Mouse (Mus musculus): ENCODE measurements at regions not wholly inside any gene's neighbourhood (a gene's known extent, or its start where the extent isn't known, plus 50 kb on each side); places are given as distances from the start of the nearest gene placed in this dataset.

DNA sequence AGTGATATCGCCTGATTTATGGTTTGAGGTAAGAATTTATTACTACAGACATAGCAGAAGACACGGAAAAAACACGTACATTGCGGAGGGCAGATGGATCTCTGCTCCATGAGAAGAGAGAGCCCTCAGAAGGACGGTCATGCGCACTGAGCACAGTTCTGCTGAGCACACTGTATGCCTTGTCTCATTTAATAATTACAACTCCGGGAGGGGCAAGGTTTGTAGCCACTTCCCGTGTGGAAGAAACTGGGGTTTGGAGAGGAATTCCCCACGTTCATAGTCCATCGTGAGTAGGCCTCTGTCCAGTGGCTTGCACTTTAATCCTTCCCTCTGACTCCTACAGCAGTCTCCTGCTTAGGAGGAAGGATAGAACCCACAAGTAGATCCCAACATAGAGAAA lies 322.9 kb upstream of the Noct start:
- WGBS: 95% methylated on average over 10 of the region's 10 CpGs
- Histone ChIP-seq H3K27ac (ENCODE audit: insufficient read depth, low read depth, low read length) (no peak overlapping the region), H3K4me1 (ENCODE audit: control insufficient read depth, insufficient read depth, low read length) (peaks cover 24% of the 10 kb centered on the region), H3K4me3 (ENCODE audit: insufficient read depth, low read depth, low read length) (no peak overlapping the region)
- TF ChIP-seq POLR2A (IDR thresholded peaks at IDR 0.05; ENCODE audit: insufficient read depth, low read depth, low read length): no peak
- no peak for TF ChIP-seq CTCF (IDR thresholded peaks at IDR 0.05; ENCODE audit: insufficient read depth, low read depth, low read length)

DNA sequence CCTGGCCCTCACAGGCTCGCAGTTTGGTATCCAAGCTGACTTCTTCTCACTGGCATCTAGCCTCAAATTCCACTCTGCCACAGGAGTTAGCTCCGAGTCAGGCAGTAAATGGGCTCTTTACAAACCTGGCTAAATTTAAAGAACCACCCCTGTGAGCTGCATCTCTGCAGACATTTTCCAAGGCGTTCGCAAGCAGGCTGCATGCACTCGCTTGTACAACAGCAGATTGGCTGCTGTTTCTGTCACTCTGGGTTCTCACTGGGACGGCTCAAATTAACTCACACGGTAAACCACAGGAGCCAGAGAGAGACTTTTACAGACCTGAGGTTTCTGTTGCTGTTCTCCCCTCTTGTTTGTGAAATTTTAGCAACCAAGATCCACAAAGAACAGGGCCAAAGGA lies 321.3 kb upstream of the Noct start:
- no peak overlapping the region for H3K4me3 ChIP-seq (ENCODE audit: insufficient read depth, low read depth, low read length)
- no peak for TF ChIP-seq POLR2A (IDR thresholded peaks at IDR 0.05; ENCODE audit: insufficient read depth, low read depth, low read length)
- no peak for TF ChIP-seq CTCF (IDR thresholded peaks at IDR 0.05; ENCODE audit: insufficient read depth, low read depth, low read length)
- no peak overlapping the region; the same call in 1 of the 2 replicates for H3K27ac ChIP-seq (ENCODE audit: insufficient read depth, low read depth, low read length)
- WGBS: 62% methylated on average over 7 of the region's 7 CpGs
- H3K4me1 ChIP-seq (ENCODE audit: control insufficient read depth, insufficient read depth, low read length): peaks cover 25% of the 10 kb centered on the region

DNA sequence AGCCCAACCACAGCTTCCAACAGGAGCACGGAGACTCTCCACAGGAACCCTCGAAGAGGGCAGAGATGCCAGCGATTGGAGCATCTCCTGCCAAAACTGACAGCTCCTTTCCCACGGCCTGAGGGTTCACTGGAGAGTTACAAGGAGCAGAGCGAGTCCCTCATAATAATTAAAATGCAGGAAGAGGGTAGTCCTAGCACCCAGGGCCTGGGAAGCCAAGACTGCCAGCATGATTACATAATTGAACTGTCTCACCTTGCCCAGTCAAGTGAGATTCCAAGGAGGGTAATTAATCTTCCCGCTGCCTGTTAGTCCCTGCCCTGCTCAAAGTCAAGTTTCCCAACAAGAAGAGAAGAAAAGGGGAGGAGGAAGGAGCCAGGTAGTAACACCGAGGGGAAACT lies 319.5 kb upstream of the Noct start:
- H3K27ac ChIP-seq (ENCODE audit: insufficient read depth, low read depth, low read length): no peak overlapping the region
- peaks cover 21% of the 10 kb centered on the region for H3K4me1 ChIP-seq (ENCODE audit: control insufficient read depth, insufficient read depth, low read length)
- H3K4me3 ChIP-seq (ENCODE audit: insufficient read depth, low read depth, low read length): no peak overlapping the region
- TF ChIP-seq POLR2A (IDR thresholded peaks at IDR 0.05; ENCODE audit: insufficient read depth, low read depth, low read length): no peak
- no peak for TF ChIP-seq CTCF (IDR thresholded peaks at IDR 0.05; ENCODE audit: insufficient read depth, low read depth, low read length)
- 67% methylated on average over 7 of the region's 7 CpGs for WGBS

DNA sequence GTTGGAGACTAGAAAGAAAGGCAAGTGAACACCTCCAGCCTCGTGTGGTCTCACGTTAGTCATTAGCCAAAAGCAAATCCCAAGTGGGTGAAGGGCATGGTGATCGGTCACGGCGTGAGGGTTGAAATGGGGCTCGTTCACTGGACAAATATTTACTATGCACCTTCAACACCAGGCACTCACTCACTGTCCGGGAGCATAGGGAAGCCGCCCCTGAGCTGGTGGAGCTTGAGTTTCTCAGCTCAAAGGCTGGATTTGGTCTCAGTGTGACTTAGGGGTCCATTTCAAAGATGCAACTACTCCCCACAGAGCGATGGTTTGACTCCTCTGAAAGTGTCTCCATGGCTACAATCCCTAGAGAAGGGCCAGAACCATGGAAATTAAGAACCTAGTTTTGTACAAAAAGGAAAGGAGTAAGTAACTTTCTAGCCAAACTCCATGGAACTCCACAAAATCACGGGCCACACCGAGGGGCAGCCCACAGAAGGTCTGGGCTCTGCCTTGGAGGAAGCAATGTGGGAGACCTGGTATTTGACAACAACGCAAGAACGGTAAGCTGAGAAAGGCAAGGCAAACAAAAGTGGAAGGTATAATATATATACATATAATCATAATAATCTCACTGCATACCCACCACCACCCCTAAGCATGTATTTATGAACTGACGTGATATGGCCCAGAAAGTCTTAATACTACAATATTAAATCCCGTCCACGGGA lies 318.8 kb upstream of the Noct start:
- Histone ChIP-seq H3K4me3 (ENCODE audit: insufficient read depth, low read depth, low read length) (no peak overlapping the region), H3K4me1 (ENCODE audit: control insufficient read depth, insufficient read depth, low read length) (peaks cover 18% of the 10 kb centered on the region), H3K27ac (ENCODE audit: insufficient read depth, low read depth, low read length) (no peak overlapping the region)
- WGBS: 43% methylated on average over 16 of the region's 16 CpGs
- TF ChIP-seq CTCF (IDR thresholded peaks at IDR 0.05; ENCODE audit: insufficient read depth, low read depth, low read length): no peak

DNA sequence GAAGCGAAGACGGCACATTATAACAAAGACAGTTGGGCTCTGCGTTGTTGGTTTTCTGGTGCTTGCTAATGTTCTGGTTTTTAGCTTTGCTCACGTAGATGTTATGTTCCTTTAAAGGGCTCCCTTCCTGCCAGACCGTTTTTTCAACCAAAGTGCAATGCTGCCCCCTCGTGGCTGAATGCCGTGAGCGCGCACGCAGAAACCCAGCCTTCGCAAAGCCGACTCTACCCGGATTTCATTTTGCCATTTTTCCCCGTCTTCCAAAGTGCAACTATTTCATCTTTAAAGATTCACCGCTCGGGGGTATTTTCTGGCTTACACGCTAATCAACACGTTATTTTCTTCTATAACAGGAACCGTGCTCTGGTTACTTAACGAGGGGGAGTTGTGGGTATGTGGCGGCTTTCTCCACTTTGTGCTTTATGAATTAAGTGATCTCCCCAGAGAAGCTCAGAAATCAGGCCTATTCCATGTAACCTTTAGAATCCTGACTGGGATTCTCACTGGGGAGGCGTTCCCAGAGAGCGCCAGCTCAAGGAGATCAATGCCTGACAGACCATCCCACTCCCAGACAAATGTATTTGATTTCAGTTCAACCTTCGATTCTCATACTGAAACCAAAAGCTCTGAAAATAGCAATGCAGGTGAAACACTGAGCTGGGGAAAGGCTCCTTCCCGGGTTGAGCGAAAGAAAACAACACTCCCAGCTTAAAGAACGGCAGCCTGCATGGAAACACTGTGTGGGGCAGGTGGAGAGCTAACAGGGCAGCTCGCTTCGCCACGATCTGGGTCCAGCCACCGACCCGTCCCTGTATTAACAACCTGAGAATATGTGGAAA lies 318.0 kb upstream of the Noct start:
- Histone ChIP-seq H3K27ac (ENCODE audit: insufficient read depth, low read depth, low read length) (peak overlapping the region; percentile 31), H3K4me3 (ENCODE audit: insufficient read depth, low read depth, low read length) (peak overlapping the region; percentile 1), H3K4me1 (ENCODE audit: control insufficient read depth, insufficient read depth, low read length) (peaks cover 18% of the 10 kb centered on the region)
- WGBS: 14% methylated on average over 32 of the region's 32 CpGs
- peak; percentile 90 for TF ChIP-seq CTCF (IDR thresholded peaks at IDR 0.05; ENCODE audit: insufficient read depth, low read depth, low read length)
- TF ChIP-seq POLR2A (IDR thresholded peaks at IDR 0.05; ENCODE audit: insufficient read depth, low read depth, low read length): no peak

DNA sequence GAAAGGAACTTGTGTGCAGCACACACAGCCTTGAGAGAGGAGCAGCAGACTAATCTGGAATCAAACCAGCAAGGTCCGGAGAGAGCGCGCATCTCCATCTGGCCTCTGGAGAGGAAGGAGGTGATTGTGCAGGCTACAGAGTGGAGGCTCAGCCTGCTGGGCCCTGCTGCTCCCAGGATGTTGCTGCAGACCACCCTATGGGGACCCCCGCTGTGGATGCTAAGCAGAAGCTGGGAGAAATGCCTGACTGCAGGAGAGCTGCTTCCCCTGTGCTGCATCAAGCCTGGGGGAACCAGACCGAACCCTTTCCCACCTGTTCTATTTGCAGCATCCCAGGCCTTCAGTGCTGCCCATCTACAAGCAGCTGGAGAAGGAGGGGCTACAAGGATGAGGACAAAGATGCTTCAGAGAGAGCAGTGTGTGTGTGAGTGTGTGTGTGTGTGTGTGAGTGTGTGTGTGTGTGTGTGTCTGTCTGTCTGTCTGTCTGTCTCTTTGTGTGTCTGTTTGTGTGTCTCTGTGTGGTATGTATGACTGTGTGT lies 311.2 kb upstream of the Noct start:
- Histone ChIP-seq H3K4me1 (ENCODE audit: control insufficient read depth, insufficient read depth, low read length) (no peaks in the 10 kb centered on the region), H3K4me3 (ENCODE audit: insufficient read depth, low read depth, low read length) (no peak overlapping the region), H3K27ac (ENCODE audit: insufficient read depth, low read depth, low read length) (no peak overlapping the region)
- TF ChIP-seq POLR2A (IDR thresholded peaks at IDR 0.05; ENCODE audit: insufficient read depth, low read depth, low read length) (no peak), CTCF (IDR thresholded peaks at IDR 0.05; ENCODE audit: insufficient read depth, low read depth, low read length) (no peak)
- 86% methylated on average over 5 of the region's 5 CpGs for WGBS

DNA sequence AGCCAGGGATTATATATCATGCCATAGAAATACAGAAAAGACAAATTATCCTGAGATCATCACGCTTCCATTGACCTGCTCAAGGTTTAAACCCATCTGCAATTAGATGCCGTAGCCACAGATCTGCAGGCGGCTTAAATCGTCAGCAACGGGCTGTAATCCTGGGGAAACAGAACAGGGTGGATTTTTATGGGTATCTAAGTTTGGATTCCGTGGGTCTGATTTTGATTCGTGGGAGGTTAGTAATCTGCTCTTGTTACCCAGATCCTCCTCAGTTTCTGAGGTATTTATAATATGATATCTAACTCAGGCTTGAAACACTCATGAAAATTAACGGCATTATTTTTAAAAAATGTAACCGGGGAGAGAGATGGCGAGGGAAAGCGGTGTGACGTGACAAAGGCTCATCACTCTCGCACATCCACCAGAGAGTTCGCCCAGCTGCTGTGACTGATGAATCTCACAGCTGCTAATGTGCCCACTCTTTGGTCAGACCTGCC lies 309.3 kb upstream of the Noct start:
- no peak for TF ChIP-seq POLR2A (IDR thresholded peaks at IDR 0.05; ENCODE audit: insufficient read depth, low read depth, low read length)
- TF ChIP-seq CTCF (IDR thresholded peaks at IDR 0.05; ENCODE audit: insufficient read depth, low read depth, low read length): no peak
- H3K27ac ChIP-seq (ENCODE audit: insufficient read depth, low read depth, low read length): no peak overlapping the region
- H3K4me3 ChIP-seq (ENCODE audit: insufficient read depth, low read depth, low read length): no peak overlapping the region
- WGBS: 67% methylated on average over 14 of the region's 14 CpGs
- no peaks in the 10 kb centered on the region for H3K4me1 ChIP-seq (ENCODE audit: control insufficient read depth, insufficient read depth, low read length)

DNA sequence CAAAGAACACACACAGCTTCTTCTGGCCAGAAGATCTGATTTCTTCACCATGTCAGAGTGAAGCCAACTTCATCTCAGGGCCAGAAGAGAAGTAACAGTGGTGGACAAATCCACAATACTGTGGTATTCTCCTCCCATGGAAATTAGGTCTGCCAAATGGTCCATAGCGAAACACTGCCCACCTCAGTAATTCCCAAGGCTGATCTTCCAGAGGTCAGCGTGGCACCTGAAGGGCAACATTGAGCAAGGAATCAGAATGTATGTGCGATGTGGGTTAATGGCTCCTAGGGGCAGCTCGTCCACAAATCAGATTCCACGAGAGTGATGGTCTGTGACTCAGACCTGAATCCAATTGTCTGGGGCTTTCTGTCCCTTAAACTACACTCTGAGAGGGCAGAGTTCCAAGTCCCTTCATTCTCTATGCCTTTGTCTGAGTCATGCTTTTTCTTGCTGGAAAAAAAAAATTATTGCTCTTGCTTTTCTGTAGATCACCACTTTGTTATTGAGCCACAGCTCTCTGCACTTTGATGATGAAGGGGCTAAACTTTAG lies 307.9 kb upstream of the Noct start:
- TF ChIP-seq CTCF (IDR thresholded peaks at IDR 0.05; ENCODE audit: insufficient read depth, low read depth, low read length) (no peak), POLR2A (IDR thresholded peaks at IDR 0.05; ENCODE audit: insufficient read depth, low read depth, low read length) (no peak)
- WGBS: 94% methylated on average over 5 of the region's 5 CpGs
- Histone ChIP-seq H3K4me3 (ENCODE audit: insufficient read depth, low read depth, low read length) (no peak overlapping the region), H3K4me1 (ENCODE audit: control insufficient read depth, insufficient read depth, low read length) (no peaks in the 10 kb centered on the region), H3K27ac (ENCODE audit: insufficient read depth, low read depth, low read length) (no peak overlapping the region)

DNA sequence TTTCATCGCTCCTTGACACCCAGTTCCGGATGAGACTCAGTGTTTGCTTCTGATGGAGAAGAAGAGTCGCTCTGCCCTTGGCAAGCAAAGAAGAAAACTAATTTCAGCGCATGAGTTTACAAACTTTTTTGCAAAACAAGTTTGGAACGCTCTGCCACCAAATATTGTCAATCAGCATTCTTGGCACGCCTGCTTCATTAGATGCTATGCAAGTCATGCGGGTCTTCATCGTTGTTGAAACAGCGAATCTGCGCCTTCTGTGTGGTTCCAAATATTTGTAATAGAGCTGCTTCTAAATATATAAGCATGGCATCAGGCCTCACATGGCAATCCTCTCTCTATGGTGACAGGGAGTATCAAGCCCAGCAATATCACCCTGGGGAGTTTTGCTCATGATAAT lies 301.9 kb upstream of the Noct start:
- TF ChIP-seq CTCF (IDR thresholded peaks at IDR 0.05; ENCODE audit: insufficient read depth, low read depth, low read length) (no peak), POLR2A (IDR thresholded peaks at IDR 0.05; ENCODE audit: insufficient read depth, low read depth, low read length) (no peak)
- 93% methylated on average over 10 of the region's 10 CpGs for WGBS
- H3K27ac ChIP-seq (ENCODE audit: insufficient read depth, low read depth, low read length): no peak overlapping the region

More for the DNA sequence above, 301.9 kb upstream of the Noct start:
- Histone ChIP-seq H3K4me1 (ENCODE audit: control insufficient read depth, insufficient read depth, low read length) (peaks cover under 1% of the 10 kb centered on the region; the same call in 1 of the 2 replicates), H3K4me3 (ENCODE audit: insufficient read depth, low read depth, low read length) (no peak overlapping the region)
